Mouse (Mus musculus) v-Abl transformed pro-B cells (cell line): ENCODE measurements around the gene Hist1h4f.
"Not testable (repeated sequence)": the region's sequence is repeated elsewhere in the genome, so short reads cannot be mapped to it uniquely, and the experiment has no call there.

Experiments used
- in situ Hi-C, 2 experiments: fragments of 400-800 bp; cut with MboI; formaldehyde crosslinking; loops; one replicate each; pipeline ENCODE4 v1.15.1; 2025; ENCODE audit not compliant: unreplicated experiment in 2 of 2

Hist1h4f gene

GRCm38 (mm10) chr13:23562699-23563462 is 11.4 kb upstream of the Hist1h4f start:
- in situ Hi-C loops: loop anchor here in 1 of 2 experiments (25.0 kb wide), 1 partner anchor 849 kb away; no protein-coding TSS in a partner anchor

GRCm38 (mm10) chr13:23561883-23562659 is 10.6 kb upstream of the Hist1h4f start, which contains the start of gene Hist1h3e:
TSS of gene Hist1h3e (minus strand) at chr13:23562369.
- in situ Hi-C loops: loop anchor here in 1 of 2 experiments (25.0 kb wide), 1 partner anchor 850 kb away; no protein-coding TSS in a partner anchor

- in situ Hi-C loops: loop anchor here in 1 of 2 experiments (25.0 kb wide), 1 partner anchor 851 kb away; no protein-coding TSS in a partner anchor
Observed at GRCm38 (mm10) chr13:23561531-23561882, 10.1 kb upstream of the Hist1h4f start.

GRCm38 (mm10) chr13:23560699-23561098 is 9.3 kb upstream of the Hist1h4f start:
- in situ Hi-C loops: loop anchor here in 1 of 2 experiments (25.0 kb wide), 1 partner anchor 852 kb away; no protein-coding TSS in a partner anchor

- in situ Hi-C loops: loop anchor here (10.0 to 25.0 kb wide), 4 partner anchors 138 to 1802 kb away; partner anchors contain the start of genes Hist1h1t (in 1 of the 2), Hist1h2ak (in 1 of the 2), Hist1h2bb (in 1 of the 2) and Hist1h2bn (in 1 of the 2)
Observed at GRCm38 (mm10) chr13:23556906-23557305, 5.5 kb upstream of the Hist1h4f start.

- in situ Hi-C loops: loop anchor here (10.0 to 25.0 kb wide), 4 partner anchors 139 to 1801 kb away; partner anchors contain the start of genes Hist1h1t (in 1 of the 2), Hist1h2ak (in 1 of the 2), Hist1h2bb (in 1 of the 2) and Hist1h2bn (in 1 of the 2)
Observed at GRCm38 (mm10) chr13:23555839-23556416, 4.5 kb upstream of the Hist1h4f start.

GRCm38 (mm10) chr13:23554925-23555838 is 3.7 kb upstream of the Hist1h4f start:
- in situ Hi-C loops: loop anchor here (5.0 to 25.0 kb wide), 5 partner anchors 140 to 1800 kb away; partner anchors contain the start of genes Hist1h1t (in 1 of the 2), Hist1h2ak (in 1 of the 2), Hist1h2bb (in 1 of the 2) and Hist1h2bn (in 1 of the 2)

GRCm38 (mm10) chr13:23554393-23554792 is 2.9 kb upstream of the Hist1h4f start:
- in situ Hi-C loops: loop anchor here (5.0 to 25.0 kb wide), 5 partner anchors 140 to 1800 kb away; partner anchors contain the start of genes Hist1h1t (in 1 of the 2), Hist1h2ak (in 1 of the 2), Hist1h2bb (in 1 of the 2) and Hist1h2bn (in 1 of the 2)

- in situ Hi-C loops: loop anchor here (5.0 to 25.0 kb wide), 5 partner anchors 142 to 1798 kb away; partner anchors contain the start of genes Hist1h1t (in 1 of the 2), Hist1h2ak (in 1 of the 2), Hist1h2bb (in 1 of the 2) and Hist1h2bn (in 1 of the 2)
Observed at GRCm38 (mm10) chr13:23552962-23553361, 1.5 kb upstream of the Hist1h4f start, which contains the start of gene Hist1h1d. TSS of gene Hist1h1d (plus strand) at chr13:23553262.

- in situ Hi-C loops: loop anchor here (5.0 to 25.0 kb wide), 5 partner anchors 143 to 1797 kb away; partner anchors contain the start of genes Hist1h1t (in 1 of the 2), Hist1h2ak (in 1 of the 2), Hist1h2bb (in 1 of the 2) and Hist1h2bn (in 1 of the 2)
Observed at GRCm38 (mm10) chr13:23551931-23552914, 775 bp upstream of the Hist1h4f start.

- in situ Hi-C loops: loop anchor here (5.0 to 25.0 kb wide), 5 partner anchors 144 to 1796 kb away; partner anchors contain the start of genes Hist1h1t (in 1 of the 2), Hist1h2ak (in 1 of the 2), Hist1h2bb (in 1 of the 2) and Hist1h2bn (in 1 of the 2)
Observed at GRCm38 (mm10) chr13:23550761-23551145, 695 bp downstream of the Hist1h4f start.

- in situ Hi-C loops: no loop called here
Observed at GRCm38 (mm10) chr13:23546694-23547093, 4.8 kb downstream of the Hist1h4f start.

- in situ Hi-C loops: not testable (repeated sequence)
Observed at GRCm38 (mm10) chr13:23544787-23545120, 6.7 kb downstream of the Hist1h4f start.

- in situ Hi-C loops: no loop called here
Observed at GRCm38 (mm10) chr13:23543965-23544786, 7.3 kb downstream of the Hist1h4f start, which contains the start of gene Hist1h3f. TSS of gene Hist1h3f (plus strand) at chr13:23544052.

GRCm38 (mm10) chr13:23542999-23543607 is 8.3 kb downstream of the Hist1h4f start, which contains the start of gene Hist1h2bh:
TSS of gene Hist1h2bh (minus strand) at chr13:23543392.
- in situ Hi-C loops: not testable (repeated sequence)
